Mouse (Mus musculus) limb, embryonic 15.5 days (tissue): ENCODE measurements at regions not wholly inside any gene's neighbourhood (a gene's known extent, or its start where the extent isn't known, plus 50 kb on each side); places are given as distances from the start of the nearest gene placed in this dataset.

Experiments used
- ATAC-seq: fragments of 200-750 bp; cut with Nextera tagmentation; 2 replicates; pipeline ENCODE4 v1.8.0; 2017; ENCODE audit warnings: low read depth, moderate TSS enrichment; ENCODE audit not compliant: insufficient number of reproducible peaks, low FRiP score, low TSS enrichment
- H3K27ac ChIP-seq: fragments of 300-500 bp; sonication (generic); 2 replicates; pipeline ENCODE4 v1.5.1; 2015; ENCODE audit warnings: moderate library complexity, mild to moderate bottlenecking, inconsistent platforms
- H3K27me3 ChIP-seq: fragments of 300-500 bp; sonication (generic); 2 replicates; pipeline ENCODE4 v1.6.1; 2015; ENCODE audit warnings: inconsistent platforms
- H3K36me3 ChIP-seq: fragments of 300-500 bp; sonication (generic); 2 replicates; pipeline ENCODE4 v1.6.1; 2015; ENCODE audit warnings: inconsistent platforms
- H3K4me1 ChIP-seq: fragments of 300-500 bp; sonication (generic); 2 replicates; pipeline ENCODE4 v1.6.1; 2015; ENCODE audit warnings: inconsistent platforms
- H3K4me2 ChIP-seq: fragments of 300-500 bp; sonication (generic); 2 replicates; pipeline ENCODE4 v1.6.1; 2015; ENCODE audit warnings: mild to moderate bottlenecking, inconsistent platforms
- H3K4me3 ChIP-seq: fragments of 300-500 bp; sonication (generic); 2 replicates; pipeline ENCODE4 v1.5.1; 2015; ENCODE audit warnings: mild to moderate bottlenecking, inconsistent platforms
- H3K9ac ChIP-seq: fragments of 300-500 bp; sonication (generic); 2 replicates; pipeline ENCODE4 v1.6.1; 2015; ENCODE audit warnings: inconsistent platforms
- H3K9me3 ChIP-seq: fragments of 300-500 bp; sonication (generic); 2 replicates; pipeline ENCODE4 v1.6.1; 2016; ENCODE audit warnings: inconsistent platforms
- WGBS: fragments of 180-500 bp; shearing (Covaris S2); methylation state at CpG from one replicate; pipeline ENCODE4 v1.1.7; 2015; 5-methylcytosine and 5-hydroxymethylcytosine counted together

DNA sequence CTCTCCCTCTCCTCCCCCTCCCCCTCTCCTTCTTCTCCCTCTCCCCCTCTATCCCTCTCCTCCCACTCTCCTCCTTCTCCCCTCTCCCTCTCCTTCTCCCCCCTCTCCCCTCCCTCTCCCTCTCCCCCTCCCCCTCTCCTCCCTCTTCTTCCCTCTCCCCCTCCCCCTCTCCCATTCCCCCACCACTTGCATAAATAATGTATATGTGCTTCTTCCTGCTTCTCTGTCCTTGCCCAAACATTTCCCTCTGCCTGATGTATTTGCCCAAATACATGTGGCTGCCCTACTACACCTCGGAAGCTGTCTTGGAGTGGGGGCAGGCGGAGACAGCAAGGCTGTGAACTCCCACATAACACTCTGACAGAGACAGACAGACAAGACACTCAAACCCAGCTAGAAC lies 149.2 kb upstream of the Rybp start:
- no peak for ATAC-seq
- no peak overlapping the region for H3K4me2 ChIP-seq
- peaks cover 24% of the 10 kb centered on the region for H3K4me1 ChIP-seq
- H3K27me3 ChIP-seq = peaks cover 14% of the 10 kb centered on the region
- H3K4me3 ChIP-seq = no peak overlapping the region
- H3K9ac ChIP-seq = no peak overlapping the region
- no peaks in the 10 kb centered on the region for H3K36me3 ChIP-seq
- WGBS = 74% methylated on average over 2 of the region's 2 CpGs
- no peaks in the 10 kb centered on the region for H3K9me3 ChIP-seq
- H3K27ac ChIP-seq = no peak overlapping the region

DNA sequence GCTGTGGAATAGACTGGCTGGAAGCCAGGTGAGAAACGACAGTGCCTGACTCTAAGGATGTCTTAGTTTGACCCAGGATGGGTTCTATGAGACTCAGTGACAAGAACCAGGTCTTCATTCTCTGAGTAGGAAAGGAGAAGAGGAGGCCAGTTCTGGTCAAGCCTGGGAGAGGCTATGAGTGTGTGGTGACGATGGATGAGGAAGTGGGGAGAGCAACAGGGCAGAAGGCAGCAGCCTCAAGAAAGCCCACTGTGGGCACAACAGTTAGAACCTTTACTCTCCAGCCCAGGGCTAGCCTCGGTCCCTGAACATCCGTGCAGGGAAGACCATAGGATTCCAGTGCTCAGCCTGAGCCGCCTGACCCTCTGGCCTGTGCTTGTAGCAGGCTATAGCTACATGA lies 147.9 kb upstream of the Rybp start:
- Histone ChIP-seq H3K9ac (no peak overlapping the region), H3K36me3 (no peaks in the 10 kb centered on the region), H3K9me3 (no peaks in the 10 kb centered on the region), H3K4me3 (no peak overlapping the region), H3K27ac (no peak overlapping the region), H3K27me3 (peaks cover 14% of the 10 kb centered on the region), H3K4me1 (peaks cover 27% of the 10 kb centered on the region), H3K4me2 (no peak overlapping the region)
- no peak for ATAC-seq
- 58% methylated on average over 5 of the region's 5 CpGs for WGBS

DNA sequence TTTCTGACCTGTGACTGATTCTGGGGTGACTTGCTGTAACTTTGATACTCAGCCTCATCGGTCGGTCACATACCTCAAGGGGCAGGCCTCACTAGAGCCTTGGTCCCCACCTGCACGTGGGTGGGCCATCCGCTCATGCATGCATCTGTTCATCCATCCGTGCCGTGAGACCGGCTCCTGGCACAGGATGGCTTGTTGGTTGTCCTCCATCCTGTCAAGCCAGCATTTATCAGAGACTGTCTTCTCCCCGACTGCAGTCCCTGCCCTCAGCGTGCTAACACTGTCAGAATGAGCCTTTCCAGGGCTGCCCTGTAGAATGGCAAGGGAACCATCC lies 146.2 kb upstream of the Rybp start:
- Histone ChIP-seq H3K4me2 (no peak overlapping the region), H3K36me3 (no peaks in the 10 kb centered on the region), H3K4me1 (peaks cover 34% of the 10 kb centered on the region), H3K27ac (no peak overlapping the region), H3K27me3 (peaks cover 14% of the 10 kb centered on the region), H3K9ac (no peak overlapping the region), H3K9me3 (no peaks in the 10 kb centered on the region), H3K4me3 (no peak overlapping the region)
- WGBS = 72% methylated on average over 9 of the region's 9 CpGs
- ATAC-seq = no peak

DNA sequence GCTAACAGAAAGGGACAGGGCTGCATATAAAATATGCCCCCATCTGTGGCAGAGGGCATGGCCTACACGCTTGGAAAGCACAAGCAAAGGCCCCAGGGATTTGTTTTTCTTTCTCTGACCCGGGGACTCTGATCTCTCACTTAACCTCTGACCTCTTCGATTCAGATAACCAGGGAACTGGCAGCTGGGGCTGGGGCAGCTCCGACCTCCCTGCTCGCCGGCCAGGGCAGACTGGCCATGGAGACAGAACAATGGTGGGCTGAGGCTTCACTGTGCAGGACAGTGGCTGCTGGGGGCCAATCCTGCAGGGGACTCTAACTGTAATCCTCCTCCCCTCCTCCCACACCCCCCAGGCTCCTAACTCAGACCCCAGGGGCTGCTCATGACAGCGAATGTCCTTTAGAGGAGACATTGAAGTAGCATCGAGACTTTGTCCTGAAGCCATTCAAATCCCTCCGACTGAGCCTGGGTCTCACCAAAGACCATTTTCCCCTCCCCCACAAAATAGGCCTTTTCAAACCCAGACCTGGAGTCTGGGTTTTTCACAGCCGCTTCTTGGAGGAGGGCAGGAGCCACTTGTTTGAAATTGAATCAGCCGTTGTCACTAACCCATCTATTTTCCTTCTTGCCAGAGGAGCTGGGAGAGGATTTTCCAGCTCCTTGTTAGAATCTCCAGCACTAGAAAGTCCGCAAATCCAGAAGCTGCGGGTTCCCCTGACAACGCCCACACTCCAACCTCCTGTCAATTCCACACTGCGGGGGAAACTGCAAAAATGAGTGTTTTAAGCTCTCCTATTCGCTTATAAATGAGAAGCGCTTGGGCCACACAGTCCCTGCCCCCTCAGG lies 145.6 kb upstream of the Rybp start:
- Histone ChIP-seq H3K4me2 (no peak overlapping the region), H3K36me3 (no peaks in the 10 kb centered on the region), H3K27me3 (peaks cover 14% of the 10 kb centered on the region), H3K27ac (no peak overlapping the region), H3K4me1 (peaks cover 30% of the 10 kb centered on the region), H3K9ac (no peak overlapping the region), H3K9me3 (no peaks in the 10 kb centered on the region), H3K4me3 (no peak overlapping the region)
- no peak for ATAC-seq
- WGBS = 45% methylated on average over 17 of the region's 17 CpGs

DNA sequence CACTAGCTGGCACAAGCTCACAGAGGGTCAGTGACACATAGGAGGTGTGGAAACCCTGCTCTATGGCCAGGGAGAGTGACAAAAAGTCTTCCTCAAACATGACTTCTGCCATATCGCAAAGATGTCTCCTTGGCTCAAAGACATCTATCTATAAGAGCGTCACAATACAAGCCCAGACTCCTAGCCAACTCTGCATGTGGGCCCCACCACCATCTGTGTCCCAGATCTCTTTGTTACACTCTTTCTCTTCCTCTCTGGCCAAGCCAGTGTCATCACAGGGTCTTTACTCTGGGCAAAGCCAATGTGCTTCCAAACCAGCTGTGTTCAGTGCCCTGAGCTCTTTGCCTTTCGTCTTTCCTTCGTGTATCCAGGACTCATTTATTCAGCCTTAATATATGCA lies 143.0 kb upstream of the Rybp start:
- Histone ChIP-seq H3K4me2 (no peak overlapping the region), H3K9me3 (no peaks in the 10 kb centered on the region), H3K4me1 (peaks cover 30% of the 10 kb centered on the region), H3K27me3 (peaks cover 2% of the 10 kb centered on the region; the same call in 1 of the 2 replicates), H3K4me3 (no peak overlapping the region), H3K9ac (no peak overlapping the region), H3K36me3 (no peaks in the 10 kb centered on the region), H3K27ac (peak overlapping the region; percentile 47)
- 77% methylated on average over 4 of the region's 4 CpGs for WGBS
- no peak for ATAC-seq

DNA sequence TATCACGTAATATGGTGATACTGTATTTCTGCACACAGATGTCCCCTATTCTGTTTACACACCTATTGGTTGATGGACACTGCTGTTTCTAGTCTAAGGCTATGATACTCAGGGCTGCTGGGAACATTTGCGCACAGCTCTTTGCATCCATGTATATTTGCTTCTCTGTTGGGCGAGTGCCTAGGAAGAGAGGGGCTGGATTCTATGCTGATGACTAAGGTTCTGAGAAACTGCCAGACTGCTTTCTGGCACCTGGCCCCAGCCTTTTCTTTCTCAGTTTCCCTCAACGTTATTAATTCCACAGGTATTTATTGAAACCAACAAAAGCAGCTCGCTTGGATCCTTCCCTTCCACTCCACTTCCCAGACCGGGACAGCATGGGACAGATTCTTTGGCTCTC lies 142.2 kb upstream of the Rybp start:
- Histone ChIP-seq H3K27ac (peak overlapping the region; percentile 47), H3K27me3 (no peaks in the 10 kb centered on the region; the same call in 1 of the 2 replicates), H3K36me3 (no peaks in the 10 kb centered on the region)

DNA sequence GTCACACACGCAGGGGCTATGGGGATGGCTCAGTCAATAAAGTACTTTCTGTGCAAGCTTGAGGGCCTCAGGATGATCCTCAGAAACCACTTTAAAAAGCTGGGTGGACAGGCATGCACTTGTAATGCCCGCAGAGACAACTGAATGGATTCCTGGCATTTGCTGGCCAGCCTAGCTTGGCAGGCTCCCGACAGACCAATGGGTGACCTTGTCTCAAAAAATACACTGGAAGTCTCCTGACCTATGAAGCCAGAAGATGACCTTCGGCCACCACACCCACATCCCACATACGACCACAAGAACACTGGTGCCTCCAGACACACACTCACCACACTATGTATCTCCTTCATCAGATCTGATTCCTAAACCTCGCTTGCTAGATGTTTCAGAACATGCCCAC lies 141.5 kb upstream of the Rybp start:
- no peak for ATAC-seq
- no peak overlapping the region for H3K4me3 ChIP-seq
- H3K36me3 ChIP-seq = no peaks in the 10 kb centered on the region
- peaks cover 38% of the 10 kb centered on the region for H3K4me1 ChIP-seq
- H3K9me3 ChIP-seq = no peaks in the 10 kb centered on the region
- H3K4me2 ChIP-seq = no peak overlapping the region
- H3K27me3 ChIP-seq = no peaks in the 10 kb centered on the region; the same call in 1 of the 2 replicates
- 73% methylated on average over 6 of the region's 6 CpGs for WGBS
- H3K27ac ChIP-seq = no peak overlapping the region
- no peak overlapping the region for H3K9ac ChIP-seq

More for the DNA sequence above, 142.2 kb upstream of the Rybp start:
- H3K9ac ChIP-seq = no peak overlapping the region
- no peak overlapping the region for H3K4me2 ChIP-seq
- H3K4me3 ChIP-seq = no peak overlapping the region
- no peaks in the 10 kb centered on the region for H3K9me3 ChIP-seq
- WGBS = 38% methylated on average over 6 of the region's 6 CpGs
- peaks cover 37% of the 10 kb centered on the region for H3K4me1 ChIP-seq
- ATAC-seq = no peak

DNA sequence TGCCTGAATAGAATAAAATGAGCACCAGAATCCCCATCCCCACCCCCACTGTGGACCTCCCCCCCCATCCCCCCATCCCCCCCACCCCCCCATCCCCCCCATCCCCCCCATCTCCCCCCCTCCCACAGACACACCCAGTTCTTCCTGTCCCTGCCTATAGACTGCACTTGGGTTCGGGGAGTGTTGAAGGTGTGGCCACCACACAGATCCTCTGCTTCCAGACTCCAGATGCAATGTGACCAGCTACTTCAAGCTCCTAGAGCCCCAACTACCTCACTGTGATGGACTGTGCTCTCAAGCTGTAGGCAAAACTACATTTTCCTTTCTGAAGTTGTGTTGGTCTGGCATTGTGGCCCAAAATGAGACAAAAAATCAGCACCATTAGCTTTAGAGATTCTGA lies 138.3 kb upstream of the Rybp start:
- H3K4me2 ChIP-seq = no peak overlapping the region
- no peak for ATAC-seq
- no peak overlapping the region for H3K27ac ChIP-seq
- H3K4me3 ChIP-seq = no peak overlapping the region
- WGBS = 58% methylated on average over 1 of the region's 1 CpGs
- H3K36me3 ChIP-seq = no peaks in the 10 kb centered on the region
- H3K27me3 ChIP-seq = no peaks in the 10 kb centered on the region
- H3K9me3 ChIP-seq = no peaks in the 10 kb centered on the region
- no peak overlapping the region for H3K9ac ChIP-seq
- peaks cover 46% of the 10 kb centered on the region for H3K4me1 ChIP-seq

DNA sequence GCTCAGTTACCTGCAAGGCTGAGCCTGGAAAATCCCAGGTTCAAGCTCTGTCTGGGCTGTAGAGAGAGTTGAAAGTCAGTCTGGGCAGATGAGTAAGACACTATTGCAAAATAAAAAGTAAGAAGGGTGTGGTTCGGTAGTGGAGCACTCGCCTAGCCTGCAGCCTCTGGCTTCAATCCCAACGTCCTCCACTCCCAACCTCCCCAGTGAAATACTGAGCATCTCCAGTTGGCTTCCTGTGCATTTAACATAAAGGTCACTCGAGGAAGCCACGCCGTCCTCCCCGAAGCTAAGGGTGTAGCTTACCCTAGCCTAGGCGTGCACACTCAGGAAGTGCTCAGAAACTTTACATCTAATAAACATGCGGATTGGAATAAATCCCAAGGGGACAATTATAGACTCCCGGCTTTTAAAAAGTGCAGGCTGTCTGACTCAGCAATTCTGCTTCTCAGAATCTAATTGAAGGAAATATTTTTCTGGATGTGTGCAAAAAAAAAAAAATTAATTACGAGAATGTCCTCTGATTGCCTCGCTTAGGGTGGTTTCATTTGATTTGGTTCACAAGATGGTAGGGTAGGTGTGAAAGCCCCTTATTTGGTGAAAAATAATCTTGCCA lies 137.6 kb upstream of the Rybp start:
- no peak overlapping the region for H3K4me3 ChIP-seq
- peaks cover 44% of the 10 kb centered on the region for H3K4me1 ChIP-seq
- no peak overlapping the region for H3K27ac ChIP-seq
- H3K4me2 ChIP-seq = no peak overlapping the region
- no peaks in the 10 kb centered on the region for H3K36me3 ChIP-seq
- H3K9me3 ChIP-seq = no peaks in the 10 kb centered on the region
- H3K27me3 ChIP-seq = no peaks in the 10 kb centered on the region
- 0 out of 2 replicates have a peak, but pooled peaks have one; percentile 31 for ATAC-seq
- 23% methylated on average over 12 of the region's 12 CpGs for WGBS
- H3K9ac ChIP-seq = no peak overlapping the region

DNA sequence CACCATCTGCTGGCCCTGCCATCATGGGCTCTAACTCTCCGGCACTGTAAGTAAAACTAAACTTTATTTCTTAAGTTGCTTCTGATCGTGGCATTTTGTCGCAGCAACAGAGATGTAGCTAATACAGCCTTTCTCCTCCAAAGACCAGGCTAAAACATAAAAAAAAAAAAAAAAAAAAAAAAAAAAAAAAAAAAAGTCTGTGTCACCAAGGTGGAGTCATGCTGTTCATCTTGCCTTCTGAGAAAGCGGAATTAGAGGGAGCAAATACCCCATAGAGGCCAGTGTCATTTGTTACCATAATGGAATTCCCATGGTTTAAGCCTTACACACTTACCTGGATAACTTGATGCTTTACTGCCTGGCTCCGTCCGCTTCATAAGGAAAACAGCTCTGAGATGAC lies 136.9 kb upstream of the Rybp start:
- Histone ChIP-seq H3K27me3 (no peaks in the 10 kb centered on the region), H3K4me1 (peaks cover 37% of the 10 kb centered on the region), H3K9ac (no peak overlapping the region)

DNA sequence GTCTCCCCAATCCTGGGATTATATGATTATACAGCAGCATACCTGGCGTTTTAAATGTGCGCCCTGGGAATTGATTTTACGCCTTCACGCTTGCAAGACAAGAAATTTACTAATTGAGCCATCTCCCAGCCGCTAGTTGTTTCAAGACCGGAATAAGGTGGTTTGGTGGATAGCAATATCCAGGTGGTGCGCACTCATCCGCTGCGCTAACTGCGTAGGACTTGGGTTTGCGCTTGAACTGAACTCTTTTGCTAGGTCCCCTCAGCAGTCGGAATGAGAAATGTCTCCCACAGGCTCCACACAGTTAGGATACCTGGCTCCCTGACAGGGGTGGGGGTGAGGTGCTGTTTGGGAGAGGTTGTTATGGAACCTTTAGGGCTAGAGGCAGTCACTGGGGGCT lies 136.4 kb upstream of the Rybp start:
- H3K36me3 ChIP-seq = no peaks in the 10 kb centered on the region
- no peak overlapping the region for H3K9ac ChIP-seq
- no peak overlapping the region for H3K4me2 ChIP-seq
- 94% methylated on average over 12 of the region's 12 CpGs for WGBS
- peaks cover 32% of the 10 kb centered on the region for H3K4me1 ChIP-seq
- H3K27ac ChIP-seq = no peak overlapping the region
- ATAC-seq = no peak
- no peaks in the 10 kb centered on the region for H3K27me3 ChIP-seq
- no peaks in the 10 kb centered on the region for H3K9me3 ChIP-seq
- H3K4me3 ChIP-seq = no peak overlapping the region

More for the DNA sequence above, 136.9 kb upstream of the Rybp start:
- H3K9me3 ChIP-seq = no peaks in the 10 kb centered on the region
- H3K4me2 ChIP-seq = no peak overlapping the region
- ATAC-seq = no peak
- H3K4me3 ChIP-seq = no peak overlapping the region
- WGBS = 93% methylated on average over 6 of the region's 6 CpGs
- no peak overlapping the region for H3K27ac ChIP-seq
- H3K36me3 ChIP-seq = no peaks in the 10 kb centered on the region

DNA sequence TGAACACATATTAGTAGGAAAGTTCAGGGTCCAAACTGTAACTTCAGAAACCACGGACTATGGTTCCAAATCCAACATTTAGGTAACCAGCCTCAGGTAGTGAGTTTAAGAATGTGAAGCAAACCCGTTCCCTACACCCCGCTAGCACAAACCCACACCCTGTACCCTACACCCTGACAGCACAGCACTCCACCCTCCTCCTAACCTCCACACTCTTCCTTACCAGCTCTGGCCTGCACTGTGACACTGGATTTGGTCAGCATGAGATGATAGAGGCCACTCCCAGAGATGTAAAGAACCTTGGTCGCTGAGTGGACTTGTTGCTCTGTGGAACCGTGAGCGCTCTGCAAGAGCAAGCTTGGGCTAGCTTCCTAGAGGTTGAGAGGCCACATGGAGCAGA lies 135.3 kb upstream of the Rybp start:
- no peak overlapping the region for H3K4me3 ChIP-seq
- H3K36me3 ChIP-seq = no peaks in the 10 kb centered on the region
- H3K4me2 ChIP-seq = no peak overlapping the region
- H3K9ac ChIP-seq = no peak overlapping the region
- no peak overlapping the region for H3K27ac ChIP-seq
- WGBS = 76% methylated on average over 6 of the region's 6 CpGs
- H3K4me1 ChIP-seq = peaks cover 29% of the 10 kb centered on the region
- no peak for ATAC-seq
- no peaks in the 10 kb centered on the region for H3K27me3 ChIP-seq
- H3K9me3 ChIP-seq = no peaks in the 10 kb centered on the region
